Mouse (Mus musculus) cortical plate, adult 2 months (tissue): Measurements from ENCODE around the gene Sorbs2. TPM values are rescaled to one million over a fixed set of nuclear protein-coding genes. Genes with fewer than 3 reads are reported as not detected.

Experiments used
- H3K27ac ChIP-seq: fragments of 200-500 bp; 2 replicates; pipeline ENCODE4 v1.5.1; 2012; ENCODE audit warnings: low read length, control low read depth, inconsistent platforms; ENCODE audit not compliant: insufficient read depth
- H3K4me1 ChIP-seq: fragments of 200-500 bp; 2 replicates; pipeline ENCODE4 v1.6.1; 2011; ENCODE audit warnings: low read length; ENCODE audit not compliant: control insufficient read depth, insufficient read depth
- H3K4me3 ChIP-seq: fragments of 200-500 bp; 2 replicates; pipeline ENCODE4 v1.5.1; 2011; ENCODE audit warnings: mild to moderate bottlenecking, low read length, control low read depth; ENCODE audit not compliant: insufficient read depth
- CTCF ChIP-seq: fragments of 200-500 bp; IDR thresholded peaks from 2 replicates; pipeline ENCODE4 v1.5.1; 2011; ENCODE audit warnings: mild to moderate bottlenecking, control low read depth, low read length; ENCODE audit not compliant: insufficient read depth; ENCODE audit errors: extremely low read depth
- POLR2A ChIP-seq: fragments of 200-500 bp; IDR thresholded peaks from 2 replicates; pipeline ENCODE4 v1.6.1; 2011; ENCODE audit warnings: mild to moderate bottlenecking, low read length, control low read depth; ENCODE audit not compliant: insufficient read depth; ENCODE audit errors: extremely low read depth
- polyA plus RNA-seq: library from polyadenylated mRNA; depleted of rRNA; stranded (reverse); fragments of >200 nt; gene quantifications from 2 replicates; pipeline ENCODE4 v1.2.3, GENCODE M21; 2012; rRNA removed

Gene Sorbs2
- polyA plus RNA-seq: 134 and 136 TPM in 2 replicates

- no peak for TF ChIP-seq CTCF
- TF ChIP-seq POLR2A: peak; percentile 86
- Histone ChIP-seq H3K27ac (peak within 1 kb of the TSS; percentile 16; the same call in 1 of the 2 replicates), H3K4me3 (peak within 1 kb of the TSS; percentile 42), H3K4me1 (peaks cover 3% of the 10 kb centered on the region)
Measured at GRCm38 (mm10) chr8:45507634-45508321, at the start of gene Sorbs2. Sorbs2 (plus strand) TSS chr8:45507788.

GRCm38 (mm10) chr8:45457874-45458273, 49.7 kb upstream of the Sorbs2 start:
- TF ChIP-seq POLR2A: no peak
- TF ChIP-seq CTCF: peak; percentile 30; the same call in 1 of the 2 replicates
- Histone ChIP-seq H3K4me1 (no peaks in the 10 kb centered on the region), H3K4me3 (no peak overlapping the region), H3K27ac (no peak overlapping the region)

GRCm38 (mm10) chr8:45469006-45469405, 38.6 kb upstream of the Sorbs2 start:
- Histone ChIP-seq H3K27ac (no peak overlapping the region), H3K4me1 (no peaks in the 10 kb centered on the region; the same call in 1 of the 2 replicates), H3K4me3 (no peak overlapping the region)
- TF ChIP-seq CTCF: no peak
- no peak for TF ChIP-seq POLR2A

GRCm38 (mm10) chr8:45469507-45470178, 37.9 kb upstream of the Sorbs2 start:
- H3K4me1 ChIP-seq: no peaks in the 10 kb centered on the region; the same call in 1 of the 2 replicates
- no peak overlapping the region for H3K27ac ChIP-seq
- H3K4me3 ChIP-seq: no peak overlapping the region
- TF ChIP-seq POLR2A (no peak), CTCF (no peak)

GRCm38 (mm10) chr8:45480886-45481285, 26.7 kb upstream of the Sorbs2 start:
- Histone ChIP-seq H3K4me3 (no peak overlapping the region), H3K27ac (no peak overlapping the region), H3K4me1 (no peaks in the 10 kb centered on the region)
- TF ChIP-seq CTCF (no peak), POLR2A (no peak)

GRCm38 (mm10) chr8:45486281-45486680, 21.3 kb upstream of the Sorbs2 start:
- H3K4me1 ChIP-seq: no peaks in the 10 kb centered on the region
- TF ChIP-seq CTCF (no peak), POLR2A (no peak)
- H3K4me3 ChIP-seq: no peak overlapping the region
- H3K27ac ChIP-seq: no peak overlapping the region

- H3K27ac ChIP-seq: no peak overlapping the region
- H3K4me3 ChIP-seq: no peak overlapping the region
- H3K4me1 ChIP-seq: no peaks in the 10 kb centered on the region
- TF ChIP-seq POLR2A (no peak), CTCF (no peak)
Measured at GRCm38 (mm10) chr8:45503971-45504370, 3.6 kb upstream of the Sorbs2 start.

- H3K27ac ChIP-seq: no peak overlapping the region
- no peak overlapping the region for H3K4me3 ChIP-seq
- no peak for TF ChIP-seq POLR2A
- H3K4me1 ChIP-seq: peaks cover 2% of the 10 kb centered on the region
Measured at GRCm38 (mm10) chr8:45506376-45506775, 1.2 kb upstream of the Sorbs2 start.

GRCm38 (mm10) chr8:45507277-45507633, 333 bp upstream of the Sorbs2 start:
- TF ChIP-seq POLR2A: no peak
- TF ChIP-seq CTCF: no peak
- Histone ChIP-seq H3K4me3 (peak overlapping the region; percentile 42), H3K27ac (no peak overlapping the region), H3K4me1 (peaks cover 3% of the 10 kb centered on the region)
